ENCODE assay signal across 8 mouse cellular contexts in the genomic region with DNA sequence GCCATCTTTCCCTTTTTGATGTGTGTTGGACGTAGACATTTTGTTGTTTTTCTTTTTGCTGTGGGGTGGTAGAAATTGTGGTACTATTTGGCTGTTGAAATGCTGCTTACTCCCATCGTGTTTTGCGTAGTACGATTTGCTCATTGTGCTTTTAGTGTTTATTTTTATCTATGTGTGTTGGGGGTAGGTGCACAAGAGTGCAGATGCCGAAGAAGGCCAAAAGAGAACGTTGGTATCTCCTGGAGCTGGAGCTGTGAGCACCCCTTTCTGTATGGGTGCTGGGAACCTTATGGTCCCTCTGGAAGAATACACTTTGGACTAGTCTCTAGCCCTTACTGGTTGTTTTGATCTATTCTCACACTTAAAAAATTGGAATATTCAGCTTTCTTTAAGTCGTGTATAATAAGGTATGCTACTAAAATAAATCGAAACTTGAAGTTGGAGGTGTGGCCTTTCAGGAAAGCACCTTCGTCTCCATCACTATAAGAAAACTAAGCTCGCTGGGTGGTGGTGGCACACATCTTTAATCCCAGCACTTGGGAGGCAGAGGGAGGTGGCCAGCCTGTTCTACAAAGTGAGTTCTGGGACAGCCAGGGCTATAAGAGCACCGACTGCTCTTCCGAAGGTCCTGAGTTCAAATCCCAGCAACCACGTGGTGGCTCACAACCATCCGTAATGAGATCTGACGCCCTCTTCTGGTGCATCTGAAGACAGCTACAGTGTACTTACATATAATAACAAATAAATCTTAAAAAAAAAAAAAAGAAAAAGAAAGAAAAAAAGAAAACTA. TPM values are rescaled to one million over a fixed set of nuclear protein-coding genes. Genes with fewer than 3 reads are reported as not detected.
DNase-seq lines count a peak whose midpoint lies in the region; ATAC-seq and TF ChIP-seq lines count a peak whose summit lies in the region.

No protein-coding gene starts in this region.

- DNase-seq in cerebellum, adult 2 months, result no peak
- no peak for DNase-seq in cerebellum, adult 11 months
- DNase-seq in spleen, adult 2 months (ENCODE audit: low read depth in 1 of 2, low spot score in 2 of 2), result no peak
- no peak for DNase-seq in spleen, postnatal 14 days (ENCODE audit: low spot score in 2 of 2)
- DNase-seq in liver, embryonic 11.5 days (ENCODE audit: low spot score), result no peak
- DNase-seq in stomach, postnatal 0 days (ENCODE audit: low spot score), result no peak
- DNase-seq in MN1 (ENCODE audit: low spot score), result no peak
- no peak for DNase-seq in left cerebral cortex, postnatal 10 days (ENCODE audit: extremely low spot score in 1 of 2, low spot score in 2 of 2)

- 68% methylated on average over 15 of the region's 15 CpGs for WGBS in cerebellum, adult 2 months
- WGBS in spleen, adult 2 months, result 63% methylated on average over 15 of the region's 15 CpGs
- 68% methylated on average over 15 of the region's 15 CpGs for WGBS in liver, embryonic 11.5 days
- 73% methylated on average over 15 of the region's 15 CpGs for WGBS in stomach, postnatal 0 days

- no peaks in the 10 kb centered on the region for H3K9me3 ChIP-seq in liver, embryonic 11.5 days (ENCODE audit: control insufficient read depth, low read length)
- H3K9me3 ChIP-seq in stomach, postnatal 0 days (ENCODE audit: control insufficient read depth, low read length), result no peaks in the 10 kb centered on the region

- intact Hi-C loops in left cerebral cortex, postnatal 10 days (cut with DNase I), result no loop called here

- H3K4me1 ChIP-seq in cerebellum, adult 2 months (ENCODE audit: control insufficient read depth, insufficient read depth, low read length), result peaks cover 16% of the 10 kb centered on the region
- peaks cover 2% of the 10 kb centered on the region; the same call in 1 of the 2 replicates for H3K4me1 ChIP-seq in spleen, adult 2 months (ENCODE audit: control insufficient read depth, insufficient read depth, insufficient read length)
- H3K4me1 ChIP-seq in liver, embryonic 11.5 days (replicated peaks; ENCODE audit: control insufficient read depth, insufficient read depth, low read length), result peaks cover 24% of the 10 kb centered on the region
- no peaks in the 10 kb centered on the region for H3K4me1 ChIP-seq in stomach, postnatal 0 days (replicated peaks; ENCODE audit: control insufficient read depth, insufficient read depth)

- H3K9ac ChIP-seq in liver, embryonic 11.5 days (ENCODE audit: low read depth, low read length), result peak overlapping the region; percentile 67
- no peak overlapping the region; the same call in 1 of the 2 replicates for H3K9ac ChIP-seq in stomach, postnatal 0 days (ENCODE audit: low read length)

- no peak for TF ChIP-seq EP300 in stomach, postnatal 0 days (optimal IDR thresholded peaks at IDR 0.05)

- H3K27ac ChIP-seq in cerebellum, adult 2 months (ENCODE audit: insufficient read depth, low read length), result no peak overlapping the region; the same call in 1 of the 2 replicates
- H3K27ac ChIP-seq in spleen, adult 2 months (ENCODE audit: insufficient read depth, low read length), result peak overlapping the region; percentile 52; the same call in 1 of the 2 replicates
- H3K27ac ChIP-seq in liver, embryonic 11.5 days (ENCODE audit: low read depth, low read length), result peak overlapping the region; percentile 99
- peak overlapping the region; percentile 97 for H3K27ac ChIP-seq in stomach, postnatal 0 days (replicated peaks)

- H3K36me3 ChIP-seq in spleen, adult 2 months (ENCODE audit: control insufficient read depth, insufficient read depth, low read length), result peaks cover 1% of the 10 kb centered on the region
- H3K36me3 ChIP-seq in liver, embryonic 11.5 days (ENCODE audit: control insufficient read depth, insufficient read depth, low read length), result no peaks in the 10 kb centered on the region
- H3K36me3 ChIP-seq in stomach, postnatal 0 days (ENCODE audit: control insufficient read depth, insufficient read depth, low read length), result no peaks in the 10 kb centered on the region

- ATAC-seq in liver, embryonic 11.5 days (replicated peaks; ENCODE audit: low FRiP score), result no peak
- no peak for ATAC-seq in stomach, postnatal 0 days (ENCODE audit: low FRiP score, low TSS enrichment)

- TF ChIP-seq POLR2A in cerebellum, adult 2 months (IDR thresholded peaks at IDR 0.05; ENCODE audit: borderline replicate concordance, insufficient read depth, low read length), result no peak
- no peak for TF ChIP-seq POLR2A in spleen, adult 2 months (IDR thresholded peaks at IDR 0.05; ENCODE audit: low read depth, low read length)

- peak overlapping the region; percentile 93 for H3K4me3 ChIP-seq in cerebellum, adult 2 months (replicated peaks; ENCODE audit: insufficient read depth, low read depth, low read length)
- H3K4me3 ChIP-seq in spleen, adult 2 months (ENCODE audit: extremely low read depth, insufficient read depth, insufficient read length), result peak overlapping the region; percentile 96
- H3K4me3 ChIP-seq in liver, embryonic 11.5 days (ENCODE audit: low read depth, low read length), result peak overlapping the region; percentile 67
- H3K4me3 ChIP-seq in stomach, postnatal 0 days (ENCODE audit: low read depth, low read length), result peak overlapping the region; percentile 77

- H3K4me2 ChIP-seq in liver, embryonic 11.5 days, result peak overlapping the region; percentile 78
- peak overlapping the region; percentile 71 for H3K4me2 ChIP-seq in stomach, postnatal 0 days (replicated peaks; ENCODE audit: low read depth)

- H3K27me3 ChIP-seq in cerebellum, adult 2 months (ENCODE audit: control insufficient read depth, insufficient read depth, low read length), result no peaks in the 10 kb centered on the region
- no peaks in the 10 kb centered on the region for H3K27me3 ChIP-seq in spleen, adult 2 months (ENCODE audit: control insufficient read depth, insufficient read depth, low read length)
- no peaks in the 10 kb centered on the region for H3K27me3 ChIP-seq in liver, embryonic 11.5 days (replicated peaks; ENCODE audit: control insufficient read depth, insufficient read depth, low read length)
- no peaks in the 10 kb centered on the region for H3K27me3 ChIP-seq in stomach, postnatal 0 days (ENCODE audit: control insufficient read depth, insufficient read depth, low read length)

- no peak for TF ChIP-seq CTCF in cerebellum, adult 2 months (IDR thresholded peaks at IDR 0.05; ENCODE audit: borderline replicate concordance, insufficient read depth, low read depth, low read length)
- no peak for TF ChIP-seq CTCF in spleen, adult 2 months (IDR thresholded peaks at IDR 0.05; ENCODE audit: extremely low read depth, insufficient read depth, insufficient read length, insufficient replicate concordance)
- no peak for TF ChIP-seq CTCF in stomach, postnatal 0 days (IDR thresholded peaks at IDR 0.05; ENCODE audit: low read depth)

RNA-seq across cellular contexts. Expression of a gene that starts 1.2 kb away (rescaled TPM):
- 30.3 and 30.5 TPM in 2 replicates for polyA plus RNA-seq in cerebellum, adult 2 months (2012; rRNA removed)
- polyA plus RNA-seq in spleen, adult 2 months (2012; rRNA removed), result 45.7 and 48.1 TPM in 2 replicates
- polyA plus RNA-seq in liver, embryonic 11.5 days (2014; fragmentation: Nextera tagmentation; extraction: Ambion mirVana), result 138 and 147 TPM in 2 replicates
- 16.3 and 18.2 TPM in 2 replicates for polyA plus RNA-seq in stomach, postnatal 0 days (2015; fragmentation: Nextera tagmentation; extraction: Ambion mirVana)
- 10 to 100 TPM; 24.5 to 26.6 TPM for total RNA-seq in left cerebral cortex, postnatal 10 days (2021)

RNA-seq across cellular contexts. Expression of a gene that starts 16.1 kb away (rescaled TPM):
- polyA plus RNA-seq in cerebellum, adult 2 months (2012; rRNA removed), result 691 and 736 TPM in 2 replicates
- polyA plus RNA-seq in spleen, adult 2 months (2012; rRNA removed), result 2,660 and 3,812 TPM in 2 replicates
- polyA plus RNA-seq in liver, embryonic 11.5 days (2014; fragmentation: Nextera tagmentation; extraction: Ambion mirVana), result 1,895 and 1,977 TPM in 2 replicates
- 941 and 957 TPM in 2 replicates for polyA plus RNA-seq in stomach, postnatal 0 days (2015; fragmentation: Nextera tagmentation; extraction: Ambion mirVana)
- 100 to 1,000 TPM; 711 to 726 TPM for total RNA-seq in left cerebral cortex, postnatal 10 days (2021)

RNA-seq across cellular contexts. Expression of a gene that starts 19.4 kb away (rescaled TPM):
- not detected in 2 replicates for polyA plus RNA-seq in cerebellum, adult 2 months (2012; rRNA removed)
- polyA plus RNA-seq in spleen, adult 2 months (2012; rRNA removed), result 0.82 and 1.8 TPM in 2 replicates
- not detected in 2 replicates for polyA plus RNA-seq in liver, embryonic 11.5 days (2014; fragmentation: Nextera tagmentation; extraction: Ambion mirVana)
- polyA plus RNA-seq in stomach, postnatal 0 days (2015; fragmentation: Nextera tagmentation; extraction: Ambion mirVana), result 0.07 and 0.13 TPM in 2 replicates
- total RNA-seq in left cerebral cortex, postnatal 10 days (2021), result not detected

RNA-seq across cellular contexts. Expression of a gene that starts 38.2 kb away (rescaled TPM):
- 1,427 and 1,761 TPM in 2 replicates for polyA plus RNA-seq in cerebellum, adult 2 months (2012; rRNA removed)
- not detected in 2 replicates for polyA plus RNA-seq in spleen, adult 2 months (2012; rRNA removed)
- polyA plus RNA-seq in liver, embryonic 11.5 days (2014; fragmentation: Nextera tagmentation; extraction: Ambion mirVana), result not detected in 2 replicates
- polyA plus RNA-seq in stomach, postnatal 0 days (2015; fragmentation: Nextera tagmentation; extraction: Ambion mirVana), result 0.32 and 0.51 TPM in 2 replicates
- total RNA-seq in left cerebral cortex, postnatal 10 days (2021), result 10 to 100 TPM; 18.6 to 57.9 TPM

RNA-seq across cellular contexts. Expression of a gene that starts 41.7 kb away (rescaled TPM):
- polyA plus RNA-seq in cerebellum, adult 2 months (2012; rRNA removed), result 8.6 and 9.0 TPM in 2 replicates
- polyA plus RNA-seq in spleen, adult 2 months (2012; rRNA removed), result 14.4 and 16.8 TPM in 2 replicates
- 5.7 and 7.0 TPM in 2 replicates for polyA plus RNA-seq in liver, embryonic 11.5 days (2014; fragmentation: Nextera tagmentation; extraction: Ambion mirVana)
- polyA plus RNA-seq in stomach, postnatal 0 days (2015; fragmentation: Nextera tagmentation; extraction: Ambion mirVana), result 8.6 and 9.5 TPM in 2 replicates
- 10 to 100 TPM; 31.9 to 33.5 TPM for total RNA-seq in left cerebral cortex, postnatal 10 days (2021)
